Mouse (Mus musculus): ENCODE measurements around the gene Gm20481.
A peak's percentile ranks its signal among the peaks of the same experiment; 100 is the strongest.
"Not testable (repeated sequence)": the region's sequence is repeated elsewhere in the genome, so short reads cannot be mapped to it uniquely, and the experiment has no call there.

Gene Gm20481

DNA sequence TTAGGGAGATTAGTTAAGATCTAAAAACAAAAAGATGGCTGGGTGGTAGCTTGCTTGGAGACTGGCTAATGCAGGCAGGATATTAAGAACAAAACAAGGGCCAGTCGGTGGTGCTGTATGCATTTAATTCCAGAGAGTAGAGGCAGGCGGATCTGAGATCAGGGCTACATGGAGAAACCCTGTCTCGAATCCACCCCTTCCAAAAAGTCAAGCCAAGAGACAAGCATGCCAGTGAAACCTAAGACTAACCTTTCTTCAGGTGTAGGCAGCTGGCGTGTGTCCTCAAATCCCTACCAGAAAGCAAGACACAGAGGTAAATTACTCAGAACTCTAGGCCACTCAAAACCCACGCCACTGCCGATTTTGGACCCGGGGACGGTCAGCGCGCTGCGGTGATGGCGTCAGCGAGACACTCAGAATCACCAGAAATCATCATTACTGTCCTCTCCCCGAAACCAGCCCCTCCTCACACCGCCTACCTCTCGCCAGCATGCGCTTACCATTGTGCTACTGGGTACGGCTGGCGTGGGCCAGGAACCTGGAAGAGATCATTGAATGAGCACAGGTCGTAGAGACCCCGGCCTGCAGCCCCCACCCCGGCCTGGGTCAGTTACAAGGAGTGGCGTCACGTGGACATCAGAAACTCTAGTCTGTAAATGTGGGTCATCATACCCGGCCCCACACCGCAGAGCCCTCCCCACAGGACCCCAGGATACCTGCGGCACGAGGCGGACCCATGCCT, 17.9 kb upstream of the Gm20481 start:
- peak; percentile 53 to 56 for DNase-seq (ENCODE audit: low spot score in 2 of 2)

DNA sequence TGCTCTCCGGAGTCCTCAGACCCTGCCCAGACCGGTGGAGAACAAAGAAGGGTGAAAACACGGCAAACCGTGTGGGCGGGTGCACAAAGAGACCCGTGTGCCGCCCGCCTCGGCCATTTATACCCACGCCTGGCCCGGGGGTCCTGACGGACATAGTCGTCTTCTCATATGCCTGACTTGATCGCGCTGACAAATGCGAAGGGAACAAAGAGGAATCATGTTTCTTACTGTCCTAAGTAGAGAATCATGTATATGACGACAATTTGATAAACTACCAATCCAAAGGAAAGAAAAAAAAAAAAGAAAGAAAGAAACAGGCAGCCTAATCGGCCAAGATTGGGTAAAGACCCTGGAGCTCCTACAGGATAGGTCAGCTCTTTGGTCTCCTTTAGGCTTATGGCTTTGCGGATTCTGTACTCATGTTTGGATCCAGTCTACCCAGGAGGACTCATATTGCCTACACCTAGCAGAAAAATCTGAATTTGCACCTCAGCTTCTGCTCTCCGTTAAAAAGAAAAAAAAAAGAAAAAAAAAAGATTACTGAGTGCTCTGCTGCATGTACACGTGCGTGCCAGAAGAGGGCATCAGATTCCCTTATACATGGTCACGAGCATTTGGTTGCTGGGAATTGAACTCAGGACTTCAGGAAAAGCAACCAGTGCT, 17.2 kb upstream of the Gm20481 start:
- DNase-seq (ENCODE audit: low spot score in 2 of 2) = peak; percentile 75

DNA sequence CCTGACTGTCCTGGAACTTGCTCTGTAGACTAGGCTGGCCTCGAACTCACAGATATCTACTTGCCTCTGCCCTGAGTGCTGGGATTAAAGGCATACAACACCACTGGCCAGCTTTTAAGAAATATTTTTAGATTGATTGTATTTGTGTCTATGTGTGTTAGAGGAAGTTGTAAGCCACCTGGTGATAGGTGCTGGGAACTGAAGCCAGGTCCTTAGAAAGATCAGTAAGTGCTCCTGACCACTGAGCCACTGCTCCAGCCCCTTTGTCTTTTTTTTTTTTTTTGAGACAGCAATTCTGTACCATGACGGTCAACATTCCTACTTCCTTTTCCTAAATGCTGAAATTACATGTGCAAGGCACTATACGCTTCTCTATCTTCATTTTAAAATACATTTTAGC, 16.5 kb upstream of the Gm20481 start:
- DNase-seq (ENCODE audit: low spot score in 2 of 2) = no peak

- no peak for DNase-seq (ENCODE audit: low spot score in 2 of 2)
These were observed 15.8 kb upstream of the Gm20481 start for GRCm38 (mm10) chr17:34953904-34954303.

GRCm38 (mm10) chr17:34954831-34955230, 14.9 kb upstream of the Gm20481 start:
- no peak for DNase-seq (ENCODE audit: low spot score in 2 of 2)

DNA sequence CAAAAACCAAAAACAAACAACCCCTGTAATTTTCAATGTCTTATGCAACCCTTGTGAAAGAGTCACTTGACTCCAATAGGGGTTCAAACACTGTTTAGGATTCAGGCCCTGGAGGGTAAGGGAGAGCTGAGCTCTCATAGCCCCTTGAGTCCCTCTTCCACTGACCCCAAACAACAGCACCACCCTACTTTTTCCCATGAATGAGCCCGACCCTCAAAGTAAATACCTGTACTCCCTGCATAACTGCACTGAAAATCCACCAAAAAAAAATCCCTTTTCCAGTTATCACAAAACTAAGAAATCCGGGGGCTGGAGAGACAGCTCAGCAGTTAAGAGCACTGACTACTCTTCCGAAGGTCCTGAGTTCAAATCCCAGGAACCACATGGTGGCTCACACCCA, 13.8 kb upstream of the Gm20481 start:
- no peak for DNase-seq (ENCODE audit: low spot score in 2 of 2)

DNA sequence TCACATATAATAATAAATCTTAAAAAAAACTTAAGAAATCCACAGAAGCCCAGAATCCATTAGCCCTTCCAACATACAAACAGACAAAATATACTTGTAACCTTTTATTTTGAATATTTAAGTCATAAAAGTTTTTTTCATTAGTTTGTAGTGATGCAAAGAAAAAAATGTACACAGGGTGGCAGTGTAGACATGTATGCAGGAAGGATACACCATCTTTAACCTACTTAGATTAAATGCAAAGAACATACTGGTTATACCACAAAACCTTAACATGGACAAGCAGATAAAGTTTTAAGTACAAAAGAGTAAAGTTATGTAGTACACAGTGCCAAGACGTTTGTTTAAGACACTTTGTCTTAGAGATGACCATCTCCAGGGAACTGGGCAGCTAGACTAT, 13.4 kb upstream of the Gm20481 start:
- DNase-seq (ENCODE audit: low spot score in 2 of 2) = no peak

- not testable (repeated sequence) for DNase-seq (ENCODE audit: low spot score in 2 of 2)
These were observed 12.4 kb upstream of the Gm20481 start for GRCm38 (mm10) chr17:34957291-34957690.

- DNase-seq (ENCODE audit: low spot score in 2 of 2) = not testable (repeated sequence)
These were observed 11.7 kb upstream of the Gm20481 start for GRCm38 (mm10) chr17:34957966-34958365.

DNA sequence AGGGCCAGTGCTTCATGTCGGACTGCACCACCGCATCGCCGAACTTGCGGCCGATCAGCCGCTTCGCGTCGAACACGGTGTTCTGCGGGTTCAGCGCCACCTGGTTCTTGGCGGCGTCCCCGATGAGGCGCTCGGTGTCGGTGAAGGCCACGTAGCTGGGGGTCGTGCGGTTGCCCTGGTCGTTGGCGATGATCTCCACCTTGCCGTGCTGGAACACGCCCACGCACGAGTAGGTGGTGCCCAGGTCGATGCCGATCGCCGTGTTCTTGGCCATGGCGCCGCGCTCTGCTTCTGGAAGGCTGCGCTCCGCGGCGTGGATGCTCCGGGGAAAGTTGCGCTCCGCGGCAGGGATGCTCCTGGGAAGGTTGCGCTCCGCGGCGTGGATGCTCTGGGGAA, 11.0 kb upstream of the Gm20481 start:
- DNase-seq (ENCODE audit: low spot score in 2 of 2) = not testable (repeated sequence)

GRCm38 (mm10) chr17:34959130-34959778, 10.5 kb upstream of the Gm20481 start, which contains the start of gene Hspa1b:
TSS of gene Hspa1b (minus strand) at chr17:34959238.
- peak; percentile 87 to 89 for DNase-seq (ENCODE audit: low spot score in 2 of 2)

DNA sequence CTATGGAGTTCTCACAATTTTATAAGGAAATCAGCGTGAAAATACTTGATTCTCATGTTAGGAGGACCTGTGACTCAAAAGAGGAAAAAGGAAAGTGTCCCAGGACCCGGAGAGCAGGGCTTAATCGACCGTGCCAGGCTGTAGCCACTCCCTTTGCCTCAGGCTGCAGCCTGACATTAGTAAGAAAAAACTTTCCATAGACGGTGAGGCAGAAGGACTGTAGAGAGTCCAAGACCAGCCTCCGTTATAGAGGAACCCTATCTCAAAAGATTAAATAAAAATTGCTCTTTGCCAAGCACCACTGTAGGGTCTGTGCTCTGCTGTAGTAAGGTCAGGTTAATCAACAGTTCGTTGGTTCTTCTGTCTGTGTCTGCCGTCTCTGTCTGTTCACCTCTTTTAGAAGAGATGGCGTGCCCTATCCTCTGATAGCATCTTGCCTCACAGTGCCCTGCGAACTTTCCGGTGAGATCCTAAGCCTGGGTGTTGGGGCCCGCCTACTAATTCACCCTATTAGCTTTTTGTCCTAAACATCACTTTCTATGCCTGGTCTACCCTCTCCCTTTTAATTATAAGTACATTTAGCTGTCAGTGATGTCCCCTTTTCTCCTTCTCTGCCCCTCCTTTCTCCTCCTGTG, 9.7 kb upstream of the Gm20481 start:
- DNase-seq (ENCODE audit: low spot score in 2 of 2) = no peak

DNA sequence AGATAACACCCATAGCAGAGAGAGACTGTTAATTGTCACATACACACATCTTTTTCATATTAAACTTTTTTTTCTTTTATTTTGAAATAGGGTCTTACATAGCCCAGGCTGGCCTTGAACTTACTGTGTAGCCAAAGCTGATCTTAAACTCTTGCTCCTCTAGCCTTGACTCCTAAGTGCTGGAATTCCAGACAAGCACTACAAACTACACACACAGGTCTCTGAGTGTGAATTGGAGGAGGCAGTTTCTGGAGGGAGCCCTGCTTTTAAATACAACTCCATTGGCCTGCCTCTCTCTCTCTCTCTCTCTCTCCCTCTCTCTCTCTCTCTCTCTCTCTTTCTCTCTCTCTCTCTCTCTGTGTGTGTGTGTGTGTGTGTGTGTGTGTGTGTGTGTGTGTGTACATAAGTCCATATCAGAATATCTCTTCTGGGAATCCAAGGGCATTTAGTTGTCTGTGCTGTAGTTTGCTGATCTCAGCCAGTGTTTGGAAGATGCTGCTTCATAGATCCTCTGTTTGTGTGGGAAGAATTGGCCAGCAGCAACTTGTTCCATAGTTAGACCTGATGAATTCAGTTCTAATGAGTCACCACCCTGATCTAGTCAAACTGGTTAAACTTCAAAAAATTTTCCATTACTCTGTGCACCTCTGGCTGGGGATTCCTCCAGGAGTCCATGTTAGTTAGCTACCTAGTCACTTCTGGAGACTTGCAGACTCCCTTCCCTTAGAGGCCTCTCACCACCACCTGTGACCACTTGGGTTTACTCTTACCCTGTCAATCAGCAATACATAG, 8.8 kb upstream of the Gm20481 start:
- no peak for DNase-seq (ENCODE audit: low spot score in 2 of 2)

DNA sequence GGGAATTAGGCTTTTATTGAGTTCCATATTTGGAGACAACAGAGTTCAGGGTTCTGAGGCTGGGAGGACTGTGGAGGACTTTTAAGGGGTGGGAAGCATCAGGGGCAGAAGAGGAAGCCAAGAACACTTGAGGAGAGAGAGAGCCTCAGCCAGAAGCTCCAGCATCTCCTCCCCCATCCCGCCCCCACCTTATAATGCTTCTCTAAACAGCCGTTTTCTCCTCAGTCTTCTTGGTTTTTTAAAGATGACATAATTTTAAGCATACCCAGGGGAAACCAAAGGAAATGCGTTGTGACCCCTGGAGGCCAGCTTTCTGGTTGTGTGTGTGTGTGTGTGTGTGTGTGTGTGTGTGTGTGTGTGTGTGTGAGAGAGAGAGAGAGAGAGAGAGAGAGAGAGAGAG, 7.6 kb upstream of the Gm20481 start:
- no peak for DNase-seq (ENCODE audit: low spot score in 2 of 2)

DNA sequence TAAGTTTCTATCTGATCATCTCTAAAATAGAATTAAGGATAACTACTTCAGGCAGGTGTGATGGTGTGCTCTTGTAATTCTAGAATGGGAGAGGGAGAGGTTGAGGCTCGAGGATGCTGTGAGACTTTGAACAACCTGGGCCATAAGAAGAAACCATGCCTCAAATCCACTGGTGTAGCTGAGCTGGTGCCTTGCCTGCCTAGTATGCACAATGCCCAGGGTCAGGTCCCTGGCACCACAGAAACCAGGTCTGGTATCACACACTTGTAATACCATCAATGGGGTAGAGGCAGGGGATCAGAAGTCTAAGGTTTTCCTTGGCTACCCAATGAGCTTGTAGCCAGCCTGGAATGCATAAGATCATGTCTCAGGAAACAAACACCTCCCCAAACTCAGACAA, 6.9 kb upstream of the Gm20481 start:
- DNase-seq (ENCODE audit: low spot score in 2 of 2) = no peak

DNA sequence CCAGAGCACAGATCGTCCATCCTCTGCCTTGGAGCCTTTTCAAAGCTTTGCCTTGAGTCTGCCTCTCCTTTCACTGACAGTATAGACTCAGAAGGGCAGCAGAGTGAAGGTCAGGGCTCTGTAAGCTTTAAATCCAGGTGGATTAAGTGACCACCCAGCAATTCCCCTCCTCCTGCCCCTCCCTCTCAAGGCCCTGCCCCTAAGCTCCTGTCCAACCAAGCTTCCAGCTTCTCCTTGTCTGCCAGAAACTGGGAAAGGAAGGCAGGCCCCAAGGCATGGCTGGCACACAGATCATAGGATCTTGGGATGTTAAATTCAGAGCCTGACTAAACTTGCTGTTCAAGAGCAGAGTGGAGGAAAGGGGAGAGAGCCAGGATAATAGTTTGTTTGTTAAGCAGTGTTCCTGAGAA, 5.1 kb upstream of the Gm20481 start:
- no peak for DNase-seq (ENCODE audit: low spot score in 2 of 2)

GRCm38 (mm10) chr17:34965627-34966026, 4.1 kb upstream of the Gm20481 start:
- DNase-seq (ENCODE audit: low spot score in 2 of 2) = no peak

- DNase-seq (ENCODE audit: low spot score in 2 of 2) = not testable (repeated sequence)
These were observed 1.1 kb downstream of the Gm20481 start for GRCm38 (mm10) chr17:34970850-34971249.

DNA sequence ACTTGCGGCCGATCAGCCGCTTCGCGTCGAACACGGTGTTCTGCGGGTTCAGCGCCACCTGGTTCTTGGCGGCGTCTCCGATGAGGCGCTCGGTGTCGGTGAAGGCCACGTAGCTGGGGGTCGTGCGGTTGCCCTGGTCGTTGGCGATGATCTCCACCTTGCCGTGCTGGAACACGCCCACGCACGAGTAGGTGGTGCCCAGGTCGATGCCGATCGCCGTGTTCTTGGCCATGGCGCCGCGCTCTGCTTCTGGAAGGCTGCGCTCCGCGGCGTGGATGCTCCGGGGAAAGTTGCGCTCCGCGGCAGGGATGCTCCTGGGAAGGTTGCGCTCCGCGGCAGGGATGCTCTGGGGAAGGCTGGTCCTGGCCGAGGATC, 2.0 kb downstream of the Gm20481 start:
- DNase-seq (ENCODE audit: low spot score in 2 of 2) = not testable (repeated sequence)

GRCm38 (mm10) chr17:34972069-34972749, 2.5 kb downstream of the Gm20481 start, which contains the start of the genes Hspa1a and Hspa1l:
TSS of gene Hspa1a (minus strand) at chr17:34972156.
TSS of gene Hspa1l (plus strand) at chr17:34972703.
- DNase-seq (ENCODE audit: low spot score in 2 of 2) = peak; percentile 85 to 87

Data from frontal cortex, postnatal 36 days (tissue).